Mouse (Mus musculus): ENCODE data around the gene Shisa5.

Gene Shisa5

DNA sequence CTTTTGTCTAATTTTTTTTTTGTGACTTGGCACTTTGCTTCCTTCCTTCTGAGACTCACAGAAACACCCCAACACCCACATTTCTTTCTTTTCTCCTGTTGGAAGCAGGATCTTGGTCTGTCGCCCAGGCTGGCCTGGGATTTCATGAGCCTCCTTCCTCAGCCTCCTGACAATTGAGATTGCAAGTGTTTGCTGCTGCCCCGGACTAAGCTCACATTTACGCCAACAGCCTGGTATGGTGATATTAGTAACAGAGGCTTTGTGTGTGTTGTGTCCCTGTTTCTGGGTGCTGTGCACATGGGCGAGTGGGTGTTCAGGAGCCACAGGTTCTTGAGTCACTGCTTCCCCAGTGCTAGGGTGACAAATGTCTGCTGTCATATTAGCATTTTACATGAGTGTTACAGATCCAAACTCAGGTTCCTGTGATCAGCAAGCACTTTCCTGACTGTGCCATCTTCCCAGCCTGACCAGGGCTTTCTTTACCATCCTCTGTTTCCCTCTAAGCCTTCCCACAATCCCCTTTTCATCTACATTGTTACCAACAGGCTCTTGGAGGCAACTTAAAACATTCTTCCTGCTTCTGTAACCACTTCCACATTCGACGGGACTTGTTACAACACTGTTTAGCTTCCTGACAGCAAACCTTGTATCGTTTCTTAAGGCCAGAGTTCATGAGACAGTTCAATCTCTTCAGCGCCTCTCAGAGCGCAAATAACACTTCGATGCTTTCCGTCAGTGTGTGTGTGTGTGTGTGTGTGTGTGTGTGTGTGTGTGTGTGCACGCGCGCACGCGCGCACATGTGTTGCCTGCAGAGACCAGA, 15.3 kb upstream of the Shisa5 start:
- DNase-seq = peak in 1 of 2 experiments; percentile 19

DNA sequence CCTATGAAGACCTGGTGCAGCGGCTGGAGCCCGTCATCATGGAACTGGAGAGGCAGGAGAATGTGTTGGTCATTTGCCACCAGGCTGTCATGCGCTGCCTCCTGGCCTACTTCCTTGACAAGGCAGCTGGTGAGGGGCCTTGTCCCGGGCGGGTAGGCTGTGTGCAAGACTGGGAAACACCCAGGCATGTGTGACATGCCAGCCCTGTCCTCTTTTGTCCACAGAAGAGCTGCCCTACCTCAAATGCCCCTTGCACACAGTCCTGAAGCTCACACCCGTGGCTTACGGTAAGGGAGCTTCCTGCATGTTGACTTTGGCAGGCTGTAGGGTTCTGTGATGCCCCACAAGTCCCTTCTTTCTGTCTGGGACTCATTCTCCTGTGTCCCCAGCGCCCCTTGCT, 10.8 kb upstream of the Shisa5 start:
- DNase-seq = peak in 1 of 2 experiments; percentile 25

DNA sequence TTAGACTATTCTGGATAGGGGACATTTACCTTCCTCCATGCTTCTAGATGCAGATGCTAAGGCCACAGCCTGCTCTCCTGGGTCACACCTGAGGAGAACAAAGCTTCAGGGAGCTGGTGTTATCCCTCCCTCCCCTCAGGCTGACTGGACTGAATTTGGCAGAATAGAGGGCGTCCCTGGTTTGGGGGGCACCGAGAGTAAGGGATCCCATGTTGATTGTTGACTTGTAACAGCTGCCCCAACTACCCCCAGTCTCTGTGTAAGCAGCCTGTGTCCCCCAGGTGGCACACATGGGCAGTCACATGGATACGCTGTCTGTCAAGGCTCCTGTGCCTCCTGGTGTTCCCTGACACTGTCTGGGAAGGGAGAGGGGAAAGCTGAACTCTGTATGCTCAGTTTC, 9.9 kb upstream of the Shisa5 start:
- DNase-seq = no peak

DNA sequence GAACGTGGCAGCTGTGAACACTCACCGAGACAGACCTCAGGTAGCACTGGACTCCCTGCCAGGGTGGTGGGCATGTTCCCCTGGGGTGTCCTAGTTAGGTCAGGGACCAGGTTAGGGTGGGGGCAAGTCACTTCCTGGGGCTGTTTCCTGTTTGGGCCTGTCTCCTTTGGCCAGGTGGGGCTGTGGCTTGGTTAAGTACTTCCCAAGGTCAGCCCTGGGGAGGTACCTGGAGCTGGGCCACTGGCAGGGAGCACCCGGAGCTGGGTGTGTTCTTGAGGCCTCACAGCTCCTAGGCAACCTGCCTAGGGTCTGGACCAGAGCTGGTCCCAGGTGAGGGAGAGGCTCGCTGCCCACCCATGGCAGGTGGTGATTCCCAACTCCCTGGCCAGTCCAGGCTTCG, 9.4 kb upstream of the Shisa5 start:
- DNase-seq = peak in 1 of 2 experiments; percentile 20

DNA sequence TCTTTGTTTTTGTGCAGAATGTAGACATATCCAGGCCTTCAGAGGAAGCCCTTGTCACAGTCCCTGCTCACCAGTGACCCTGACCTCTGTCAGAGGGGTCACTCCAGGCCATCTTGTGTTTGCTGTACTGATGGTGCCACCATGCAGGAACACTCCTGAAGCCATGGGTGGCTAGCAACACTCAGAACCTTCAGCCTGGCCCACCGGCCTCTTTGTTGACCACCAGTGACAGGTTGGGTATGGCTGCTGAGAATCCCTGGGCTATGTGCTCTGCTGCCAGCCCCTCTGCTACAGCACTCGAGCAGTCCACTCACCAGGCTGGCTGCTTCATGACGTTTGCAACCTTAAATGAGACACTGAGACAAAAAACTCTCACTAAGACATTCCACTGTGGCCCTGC, 8.1 kb upstream of the Shisa5 start:
- peak in 1 of 2 experiments; percentile 14 for DNase-seq

DNA sequence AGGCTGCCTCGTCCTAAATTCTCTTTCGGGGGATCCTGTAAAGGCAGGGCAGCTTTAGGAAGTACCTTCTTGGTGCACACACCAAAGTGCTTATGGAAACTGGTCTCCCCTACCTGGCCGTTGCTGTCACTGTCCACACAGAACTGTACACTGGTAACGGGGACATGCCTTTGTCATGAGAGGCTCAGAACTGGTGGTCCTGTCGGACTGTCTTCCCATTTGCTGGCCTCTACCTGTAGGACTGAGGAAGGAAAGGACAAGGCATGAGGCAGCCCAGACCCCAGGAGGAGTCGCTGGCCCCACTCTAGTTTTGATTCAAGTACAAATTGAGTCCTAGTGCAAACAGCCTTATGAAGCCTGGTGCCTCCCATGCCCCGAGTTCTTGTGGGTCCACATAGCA, 7.4 kb upstream of the Shisa5 start:
- no peak for DNase-seq

DNA sequence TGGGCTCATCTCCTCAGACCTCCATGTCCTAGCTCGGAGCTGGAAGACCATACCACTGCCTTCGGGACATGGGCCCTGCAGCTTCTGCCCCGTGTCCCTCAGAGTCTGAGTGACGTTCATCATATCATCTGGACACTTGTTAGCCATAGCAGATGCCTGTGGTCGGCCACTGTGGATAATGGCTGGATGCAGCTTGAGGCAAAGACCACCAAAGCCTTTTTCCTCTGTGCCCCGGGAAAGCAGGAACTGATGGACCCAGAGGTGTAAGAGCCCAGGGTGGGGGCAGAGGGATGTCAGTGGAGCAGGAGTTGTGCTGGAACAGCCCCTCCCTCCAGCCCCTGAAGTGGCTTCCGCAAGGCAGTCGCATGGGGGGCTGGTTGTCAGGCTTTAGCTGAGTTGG, 6.7 kb upstream of the Shisa5 start:
- peak in 1 of 2 experiments; percentile 14 for DNase-seq

DNA sequence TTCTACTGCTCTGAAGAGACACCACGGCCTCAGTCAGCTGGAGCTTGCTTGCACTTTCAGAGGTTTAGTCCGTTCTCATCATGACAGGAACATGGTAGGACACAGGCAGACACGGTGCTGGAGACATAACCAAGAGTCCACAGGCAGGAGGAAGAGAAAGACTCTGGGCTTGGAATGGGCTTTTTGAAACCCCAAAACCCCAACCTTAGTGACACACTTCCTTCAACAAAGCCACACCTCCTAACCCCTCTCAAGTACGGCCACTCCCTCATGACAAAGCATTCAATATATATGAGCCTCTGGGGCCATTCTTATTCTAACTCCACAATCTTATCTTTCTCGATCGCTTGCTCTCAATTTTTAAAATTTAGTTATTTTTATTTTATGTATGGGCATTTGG, 5.9 kb upstream of the Shisa5 start:
- DNase-seq = no peak

DNA sequence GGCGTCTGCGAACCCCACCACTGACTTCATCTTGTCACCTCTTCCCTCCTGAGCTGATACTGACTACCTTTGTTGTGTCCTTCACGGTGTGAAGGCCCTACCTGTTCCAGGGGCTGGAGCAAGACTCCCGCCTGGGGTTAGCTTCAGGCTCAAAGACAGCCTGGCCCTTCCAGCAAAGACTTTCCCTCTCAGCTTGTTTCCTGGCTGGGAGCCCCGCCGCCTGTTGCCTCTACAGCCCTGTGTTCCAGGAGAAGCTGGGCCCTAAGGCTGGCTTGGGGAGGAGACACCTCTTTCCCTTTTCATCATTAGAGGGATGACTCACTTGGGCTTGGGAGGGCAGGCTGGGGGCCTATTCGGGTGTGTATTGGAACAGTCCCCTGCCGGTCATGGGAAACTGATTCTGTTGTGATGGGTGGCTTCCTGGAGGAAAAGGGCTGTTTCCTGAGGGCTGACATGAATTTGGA, 568 bp downstream of the Shisa5 start:
- DNase-seq = peak; percentile 69 to 74

DNA sequence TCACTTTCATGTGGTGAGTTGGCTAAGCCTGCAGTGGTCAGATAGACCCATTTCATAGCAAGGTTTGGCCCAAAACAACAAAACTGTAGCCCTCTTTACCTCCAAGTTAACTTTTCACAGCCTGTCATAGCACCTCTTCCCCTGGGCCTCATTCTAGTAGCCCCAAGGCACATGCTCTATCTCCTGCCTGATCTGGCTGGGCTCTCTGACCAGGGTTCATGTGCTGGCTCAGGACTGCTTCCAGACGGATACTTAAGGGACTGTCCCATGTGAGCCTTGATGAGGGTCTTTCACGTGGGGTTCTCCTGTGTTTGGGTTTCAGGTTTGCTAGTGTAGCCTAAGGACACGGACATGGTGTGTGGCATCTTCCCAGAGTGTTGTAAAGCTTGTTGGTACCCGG, 1.3 kb downstream of the Shisa5 start:
- DNase-seq = no peak

DNA sequence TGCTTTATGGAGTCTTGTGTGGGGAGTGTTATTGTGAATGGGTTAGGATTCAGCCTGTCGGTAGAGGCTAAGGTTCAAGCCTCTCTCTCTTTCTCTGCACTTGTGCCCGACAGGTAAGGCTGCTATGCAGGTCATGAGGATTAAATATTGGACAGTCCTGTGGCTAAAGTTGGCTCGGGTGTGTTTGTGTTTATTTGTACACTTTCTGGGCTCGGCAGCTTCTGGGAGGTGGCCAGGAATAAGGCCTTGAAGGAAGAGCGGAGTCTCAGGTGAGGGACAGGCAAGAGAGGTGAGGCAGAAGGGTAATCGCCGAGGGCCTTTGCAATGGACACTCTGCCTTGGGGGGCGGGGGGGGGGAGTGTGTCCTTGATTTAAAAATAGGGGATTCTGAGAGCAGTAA, 1.9 kb downstream of the Shisa5 start:
- no peak for DNase-seq

DNA sequence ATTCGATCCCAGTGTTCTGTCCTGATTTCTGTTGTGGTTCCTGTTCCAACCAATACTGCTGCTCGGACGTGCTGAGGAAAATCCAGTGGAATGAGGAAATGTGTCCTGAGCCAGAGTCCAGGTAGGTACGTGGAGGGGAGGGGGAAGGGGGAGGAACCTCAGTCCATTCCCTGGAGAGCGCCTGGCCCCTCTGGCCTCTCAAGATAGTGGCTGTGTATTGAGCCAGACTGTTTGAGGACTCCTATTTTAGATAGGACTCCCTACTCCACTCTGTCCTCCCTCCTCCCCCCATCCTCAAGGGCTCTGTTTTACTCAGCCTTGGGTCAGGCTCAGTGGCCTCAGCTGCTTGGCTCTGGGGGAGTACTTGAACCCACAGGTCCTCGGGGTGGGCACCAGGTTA, 2.5 kb downstream of the Shisa5 start:
- peak; percentile 50 to 73 for DNase-seq

DNA sequence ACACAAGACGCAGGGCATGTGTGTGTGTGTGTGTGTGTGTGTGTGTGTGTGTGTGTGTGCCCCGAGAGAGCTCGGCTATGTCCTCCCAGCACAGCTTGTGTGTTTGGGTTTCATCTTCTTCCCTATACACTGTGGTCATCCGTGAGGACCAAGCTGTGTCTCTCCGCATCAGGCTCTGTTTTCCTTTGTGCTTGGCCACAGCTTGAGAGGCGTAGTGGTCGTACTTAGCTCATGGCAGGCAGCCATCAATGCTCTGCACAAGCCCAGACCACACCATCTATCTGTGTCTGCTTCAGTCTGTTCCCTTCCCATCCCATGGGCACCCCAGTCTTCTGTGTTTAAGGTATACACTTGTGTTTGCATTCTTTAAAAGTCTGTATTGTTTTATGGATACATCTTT, 3.0 kb downstream of the Shisa5 start:
- DNase-seq = no peak

DNA sequence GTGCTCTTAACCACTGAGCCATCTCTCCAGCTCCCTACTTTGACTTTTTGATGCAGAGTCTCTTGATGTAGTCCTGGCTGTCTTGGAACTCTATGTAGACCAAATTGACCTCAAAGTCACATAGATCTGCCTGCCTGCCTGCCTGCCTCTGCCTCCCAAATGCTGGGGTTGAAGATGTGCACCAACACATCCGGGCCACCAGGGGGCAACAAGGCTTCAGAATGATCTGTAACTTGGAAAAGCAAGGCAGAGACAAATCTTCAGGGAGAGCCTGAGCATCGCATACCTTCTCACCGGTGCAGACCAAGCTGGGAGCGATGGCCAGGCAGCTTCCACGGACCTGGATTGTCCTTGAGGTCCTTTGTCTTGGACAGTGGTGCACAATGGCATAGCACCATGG, 7.9 kb downstream of the Shisa5 start:
- DNase-seq = peak; percentile 68 to 79

DNA sequence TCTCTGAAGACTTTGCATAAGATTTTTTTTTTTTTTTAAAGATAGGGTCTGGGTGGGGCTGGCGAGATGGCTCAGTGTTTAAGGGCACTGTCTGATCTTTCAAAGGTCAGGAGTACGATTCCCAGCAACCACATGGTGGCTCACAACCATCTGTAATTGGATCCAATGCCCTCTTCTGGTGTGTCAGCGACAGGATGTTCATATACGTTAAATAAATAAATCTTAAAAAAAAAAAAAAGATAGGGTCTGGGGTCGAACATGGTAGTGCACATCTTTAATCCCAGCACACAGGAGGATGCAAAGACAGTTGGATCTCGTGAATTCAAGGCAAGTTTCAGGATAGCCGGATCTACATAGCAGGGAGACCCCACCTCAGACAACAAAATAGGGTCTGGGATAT, 11.0 kb downstream of the Shisa5 start:
- no peak for DNase-seq

DNA sequence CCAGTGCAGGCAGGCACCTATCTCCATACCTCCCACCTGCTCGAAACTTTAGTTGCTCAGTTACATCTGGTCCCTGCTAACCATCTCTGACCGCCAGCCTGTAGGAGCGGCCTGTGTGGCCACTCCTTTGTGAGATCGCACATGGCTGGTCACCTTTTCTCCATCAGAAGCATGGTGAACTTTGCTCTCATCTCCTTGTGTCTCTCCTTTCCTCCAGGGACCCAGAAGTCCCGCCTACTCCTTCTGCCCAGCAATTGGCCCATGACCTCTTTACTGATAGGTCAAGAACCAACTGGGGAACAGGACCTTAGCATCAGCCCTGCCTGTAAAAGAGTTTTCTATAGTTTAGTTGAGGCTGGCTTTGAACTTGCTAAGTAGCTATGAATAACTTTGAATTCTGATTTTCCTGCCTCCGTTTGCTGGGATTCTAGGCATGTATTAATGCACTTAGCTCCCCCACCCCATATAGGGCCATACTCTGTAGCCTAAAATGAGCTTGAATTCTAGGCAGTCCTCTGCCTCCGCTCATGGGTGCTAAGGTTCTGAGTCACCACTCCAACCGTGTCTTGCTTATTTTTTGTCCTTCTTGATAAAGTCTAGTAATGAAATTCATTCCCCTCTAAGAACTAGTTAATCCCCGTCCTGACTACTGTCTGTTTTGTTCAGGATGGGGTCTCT, 11.8 kb downstream of the Shisa5 start:
- DNase-seq = peak in 1 of 2 experiments; percentile 17

DNA sequence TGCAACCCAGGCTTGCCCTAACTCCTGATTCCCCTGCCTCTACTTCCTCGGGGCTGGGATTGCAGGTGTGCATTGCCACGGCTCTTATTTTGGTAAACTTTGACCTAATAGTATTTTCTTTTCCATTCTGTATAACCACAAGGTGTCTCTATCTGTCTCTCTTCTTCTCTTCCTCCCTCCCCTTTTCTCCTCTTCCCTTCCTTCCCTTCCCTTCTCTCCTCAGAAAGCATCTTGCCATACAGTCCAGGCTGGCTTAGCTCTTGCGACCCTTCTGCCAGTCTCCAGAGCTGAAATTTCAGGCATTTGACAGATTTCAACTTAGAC, 12.3 kb downstream of the Shisa5 start:
- peak in 1 of 2 experiments; percentile 11 for DNase-seq

DNA sequence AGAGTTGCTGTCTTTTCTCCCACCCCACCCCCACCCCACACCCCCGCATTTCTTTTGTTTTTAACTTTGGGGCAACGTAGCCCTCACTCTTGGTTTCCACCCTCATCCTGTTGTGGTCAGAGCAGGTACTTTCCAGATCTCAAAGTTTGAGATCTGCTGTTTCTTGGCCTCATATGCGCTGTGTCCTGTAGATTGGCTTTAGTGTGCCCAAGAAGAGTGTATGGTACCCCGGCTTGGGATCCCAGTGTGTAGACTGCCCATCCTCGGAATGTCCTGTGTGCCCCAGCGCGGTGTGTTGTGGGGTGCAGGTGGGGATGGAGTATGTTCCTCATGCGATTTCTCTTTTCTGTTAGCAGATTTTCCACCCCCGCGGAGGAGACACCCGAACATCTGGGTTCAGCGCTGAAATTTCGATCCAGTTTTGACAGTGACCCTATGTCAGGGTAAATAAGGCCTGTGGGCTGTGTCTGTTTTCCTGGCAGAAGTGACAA, 12.7 kb downstream of the Shisa5 start:
- no peak for DNase-seq

DNA sequence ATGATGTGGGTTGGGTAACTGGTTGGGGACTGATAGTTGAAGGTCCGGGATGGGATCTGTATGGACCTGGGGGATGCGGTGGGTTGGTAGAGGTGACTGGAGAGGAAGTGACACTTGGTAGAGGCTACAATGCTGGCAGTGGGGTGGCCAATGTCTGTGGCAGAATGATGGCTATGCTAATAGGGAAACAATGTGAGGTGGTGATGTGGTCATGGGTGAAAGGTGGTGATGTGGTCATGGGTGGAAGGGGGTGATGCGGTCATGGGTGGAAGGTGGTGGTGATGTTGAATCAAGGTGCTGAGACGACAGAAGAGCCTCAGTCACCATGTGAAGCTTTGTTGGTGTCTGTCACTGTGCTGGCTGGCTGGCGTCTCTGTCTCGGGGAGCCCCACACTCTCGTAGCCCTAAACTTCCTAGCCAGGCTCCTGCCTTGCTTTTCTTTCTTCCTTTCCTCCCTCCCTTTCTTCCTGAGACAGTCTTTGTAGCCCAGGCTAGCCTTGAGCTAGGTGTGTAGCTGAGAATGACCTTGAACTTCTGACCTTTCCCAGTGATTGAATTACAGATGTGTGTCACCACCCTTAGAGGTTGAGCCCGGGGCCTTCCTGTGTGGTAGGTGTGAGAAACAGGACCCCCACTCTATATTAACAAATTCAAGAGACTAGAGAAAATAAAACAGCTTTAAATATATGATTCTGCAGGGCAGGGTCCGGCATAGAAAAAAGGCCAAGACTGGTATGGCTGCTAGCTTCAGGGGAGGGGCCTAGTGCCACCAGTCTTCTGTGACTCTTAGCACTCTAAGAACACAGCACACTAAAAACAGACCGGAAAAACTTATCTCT, 13.5 kb downstream of the Shisa5 start:
- DNase-seq = no peak

DNA sequence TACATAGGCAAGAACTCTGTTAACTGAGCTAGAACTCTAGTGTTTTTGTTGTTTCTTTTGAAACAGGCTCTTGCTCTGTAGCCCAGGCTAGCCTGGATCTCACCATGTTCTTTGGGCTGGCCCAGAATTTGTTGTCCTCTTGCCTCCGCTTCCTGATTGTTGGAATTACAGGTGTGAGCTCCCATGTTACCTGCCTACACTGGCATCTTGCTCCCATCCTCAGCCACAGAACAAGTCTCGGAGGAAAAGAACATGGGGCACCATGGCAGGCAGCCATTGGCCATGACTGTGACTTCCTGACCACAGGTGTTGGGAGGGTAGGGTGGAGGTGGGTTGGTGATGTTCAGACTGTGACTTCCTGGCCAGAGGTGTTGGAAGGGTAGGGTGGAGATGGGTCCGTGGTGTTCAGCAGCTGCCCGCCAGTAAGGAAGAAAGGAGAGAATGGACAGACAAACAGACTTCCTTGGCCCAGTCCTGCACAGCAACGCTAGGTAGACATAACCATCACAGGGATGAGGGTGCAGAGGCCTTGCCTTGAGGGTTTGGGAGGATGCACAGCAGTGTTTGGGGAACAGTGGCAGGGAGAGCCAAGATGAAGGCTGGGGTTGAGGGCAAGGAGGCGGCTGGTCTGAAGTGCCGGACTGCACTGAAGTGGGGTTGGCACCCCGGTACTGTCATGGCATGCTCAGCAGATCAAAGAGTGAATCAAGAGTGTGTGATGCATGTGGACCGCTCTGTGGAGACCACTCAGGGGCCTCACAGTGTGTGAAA, 14.3 kb downstream of the Shisa5 start:
- DNase-seq = no peak

DNA sequence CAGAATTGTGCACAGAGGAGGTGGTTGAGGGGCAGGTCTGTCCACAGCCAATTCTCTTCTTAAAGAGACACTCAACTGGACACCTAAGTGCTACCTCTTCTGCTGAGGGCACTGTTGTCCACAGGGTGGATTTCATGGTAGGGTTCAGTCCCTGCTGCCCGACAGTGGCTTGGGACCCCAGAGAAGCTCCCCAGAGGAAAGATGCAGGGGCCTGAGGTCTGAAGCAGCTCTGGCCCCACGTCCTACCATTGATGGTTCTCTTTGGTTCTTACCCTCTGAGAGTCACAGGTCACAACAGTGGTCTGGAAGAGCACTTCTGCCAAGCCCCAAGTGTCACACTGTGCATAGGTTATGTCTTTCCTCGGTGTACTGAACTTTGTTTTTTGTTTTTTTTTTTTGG, 15.0 kb downstream of the Shisa5 start:
- no peak for DNase-seq

DNA sequence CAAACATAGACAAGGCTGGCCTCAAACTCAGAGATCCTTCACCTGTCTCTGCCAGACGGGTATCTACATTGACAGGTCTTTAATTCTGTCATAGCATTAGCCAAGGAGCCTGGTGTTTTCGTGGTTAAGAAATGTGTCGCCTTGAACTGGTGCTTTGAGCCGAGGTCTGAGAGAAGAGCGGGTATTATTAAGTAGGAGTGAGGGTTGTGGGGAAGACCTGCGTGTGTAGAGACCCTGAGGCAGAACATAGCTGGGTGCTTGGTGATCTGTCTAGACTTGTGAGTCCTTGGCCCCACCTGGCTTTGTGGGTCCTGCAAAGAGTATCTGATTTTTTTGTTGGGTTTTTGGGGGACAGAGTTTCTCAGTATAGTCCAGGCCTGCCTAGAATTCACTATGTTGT, 15.5 kb downstream of the Shisa5 start:
- DNase-seq = no peak

DNA sequence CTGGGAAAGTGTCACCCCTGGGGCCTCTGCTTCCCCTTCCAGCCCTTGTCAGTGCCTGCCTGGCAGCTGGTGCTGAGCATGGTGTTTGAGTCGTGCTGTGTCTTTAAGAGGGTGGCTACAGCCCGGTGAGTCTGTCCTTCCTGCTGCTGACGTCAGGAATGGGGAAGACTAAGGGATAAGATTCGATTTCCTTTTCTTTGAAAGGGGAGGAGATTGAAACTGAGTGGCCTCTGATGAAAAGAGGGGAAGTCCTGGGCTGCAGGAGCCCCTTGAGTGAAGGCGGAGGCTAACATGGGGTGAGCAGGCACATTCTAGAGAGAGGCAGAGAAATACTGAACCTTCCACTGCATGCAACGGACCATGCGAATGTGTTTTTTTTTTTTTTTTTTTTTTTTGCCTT, 16.3 kb downstream of the Shisa5 start:
- peak; percentile 77 to 81 for DNase-seq
